Mouse (Mus musculus) liver, embryonic 14.5 days (tissue): ENCODE results near the gene Krtap27-1.

Experiments used
- CTCF ChIP-seq: IDR thresholded peaks from 2 replicates; pipeline ENCODE4 v1.5.1; 2016; ENCODE audit warnings: antibody characterized with exemption, low read depth, control low read depth
- EP300 ChIP-seq: IDR thresholded peaks from 2 replicates; pipeline ENCODE4 v1.6.1; 2016; ENCODE audit warnings: antibody characterized with exemption, low read depth

GRCm38 (mm10) chr16:88671571-88671970 lies at the start of gene Krtap27-1:
- TF ChIP-seq CTCF (no peak), EP300 (no peak)
